Mouse (Mus musculus) bone marrow, adult 2 months (tissue): ENCODE results near the gene Pde10a.

Experiments used
- CTCF ChIP-seq: fragments of 200-500 bp; IDR thresholded peaks from 2 replicates; pipeline ENCODE4 v1.5.1; 2011; ENCODE audit warnings: low read length, control low read depth; ENCODE audit not compliant: control insufficient read depth, insufficient read depth
- POLR2A ChIP-seq: fragments of 200-500 bp; IDR thresholded peaks from 2 replicates; pipeline ENCODE4 v1.6.1; 2011; ENCODE audit warnings: low read depth, mild to moderate bottlenecking, control low read depth, low read length, borderline replicate concordance; ENCODE audit not compliant: control insufficient read depth

DNA sequence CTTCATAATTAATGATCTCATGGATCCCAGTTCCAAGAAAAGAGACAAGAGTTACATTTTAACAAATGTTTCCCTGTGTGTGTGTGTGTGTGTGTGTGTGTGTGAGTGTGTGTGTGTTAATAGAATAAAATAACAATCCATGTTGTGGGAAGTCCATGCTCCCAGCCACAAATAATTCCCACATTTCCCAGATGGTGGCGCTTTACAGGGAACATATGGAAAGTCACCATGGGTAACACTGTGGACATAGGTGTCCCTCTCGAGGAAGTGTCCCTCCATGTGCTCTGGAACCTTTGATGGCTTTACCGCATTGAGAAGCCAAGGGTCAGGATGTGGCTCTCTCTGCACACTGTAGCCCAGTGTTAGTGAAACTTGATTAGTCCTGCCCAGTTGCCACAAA lies 3.5 kb downstream of the Pde10a start:
- TF ChIP-seq POLR2A (no peak), CTCF (no peak)
